Mouse (Mus musculus) ES-Bruce4 (cell line): ENCODE results near the gene Tnn. TPM values are rescaled to one million over a fixed set of nuclear protein-coding genes. Genes with fewer than 3 reads are reported as not detected.
A peak's percentile ranks its signal among the peaks of the same experiment; 100 is the strongest.

Experiments used
- H3K27ac ChIP-seq: 2 replicates; pipeline ENCODE4 v1.5.1; 2012; ENCODE audit warnings: low read length, inconsistent platforms; ENCODE audit not compliant: insufficient read depth
- H3K27me3 ChIP-seq: 2 replicates; pipeline ENCODE4 v1.6.1; 2012; ENCODE audit warnings: mild to moderate bottlenecking, low read length, inconsistent platforms; ENCODE audit not compliant: control insufficient read depth, poor library complexity, insufficient read depth, severe bottlenecking
- H3K36me3 ChIP-seq: 2 replicates; pipeline ENCODE4 v1.6.1; 2012; ENCODE audit warnings: inconsistent platforms, mild to moderate bottlenecking, low read length, moderate library complexity; ENCODE audit not compliant: control insufficient read depth, poor library complexity, insufficient read depth, severe bottlenecking
- H3K4me1 ChIP-seq: one replicate; pipeline ENCODE4 v1.8.1; 2011; ENCODE audit warnings: low read length; ENCODE audit not compliant: control insufficient read depth, insufficient read depth
- H3K4me3 ChIP-seq: 2 replicates; pipeline ENCODE4 v1.5.1; 2011; ENCODE audit warnings: low read depth, mild to moderate bottlenecking, low read length
- H3K9ac ChIP-seq: 2 replicates; pipeline ENCODE4 v1.6.1; 2012; ENCODE audit warnings: low read depth, mild to moderate bottlenecking, inconsistent platforms; ENCODE audit not compliant: poor library complexity, severe bottlenecking
- H3K9me3 ChIP-seq: replicated peaks from 2 replicates; pipeline ENCODE4 v1.6.1; 2012; ENCODE audit warnings: mild to moderate bottlenecking, low read length, inconsistent platforms; ENCODE audit not compliant: control insufficient read depth, poor library complexity, insufficient read depth, severe bottlenecking
- CTCF ChIP-seq: IDR thresholded peaks from one replicate; pipeline ENCODE4 v1.8.1; 2011; ENCODE audit warnings: low read depth, low read length
- EP300 ChIP-seq: IDR thresholded peaks from 2 replicates; pipeline ENCODE4 v1.6.1; 2011; ENCODE audit warnings: low read depth, low read length; ENCODE audit not compliant: insufficient read depth
- POLR2A ChIP-seq: IDR thresholded peaks from one replicate; pipeline ENCODE4 v1.8.1; 2011; ENCODE audit warnings: low read length; ENCODE audit not compliant: insufficient read depth
- polyA plus RNA-seq: library from polyadenylated mRNA; stranded (reverse); fragments of >200 nt; gene quantifications from 2 replicates; pipeline ENCODE4 v1.2.4, GENCODE M21; 2011; ENCODE audit warnings: low read depth; ENCODE audit not compliant: missing spikeins, insufficient read depth, insufficient read length

The Tnn gene
- polyA plus RNA-seq, 1 experiment, result not detected

DNA sequence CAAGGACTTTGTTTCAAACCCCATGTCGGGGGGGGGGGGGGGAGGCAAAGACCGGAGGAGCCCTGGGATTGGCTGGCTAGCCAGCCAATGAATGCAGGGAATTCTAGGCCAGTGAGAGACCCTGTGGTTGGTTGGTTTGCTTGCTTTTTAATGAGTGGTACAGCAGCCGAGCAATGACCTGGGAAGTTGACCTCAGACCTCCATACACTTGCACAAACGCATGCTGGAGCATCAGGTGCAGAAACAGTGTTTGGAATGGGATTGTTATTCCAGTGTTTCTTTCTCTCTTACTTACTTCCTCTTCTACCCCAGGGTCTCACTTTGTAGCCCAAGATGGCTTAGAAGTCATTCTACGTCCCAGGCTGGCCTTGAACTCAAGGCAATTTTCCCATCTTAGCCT is 13.2 kb upstream of the Tnn start:
- H3K36me3 ChIP-seq, result no peaks in the 10 kb centered on the region
- H3K27ac ChIP-seq, result no peak overlapping the region
- no peak for TF ChIP-seq POLR2A
- no peak overlapping the region for H3K4me3 ChIP-seq
- no peaks in the 10 kb centered on the region for H3K4me1 ChIP-seq
- H3K27me3 ChIP-seq, result no peaks in the 10 kb centered on the region
- H3K9me3 ChIP-seq, result no peaks in the 10 kb centered on the region
- no peak overlapping the region for H3K9ac ChIP-seq

DNA sequence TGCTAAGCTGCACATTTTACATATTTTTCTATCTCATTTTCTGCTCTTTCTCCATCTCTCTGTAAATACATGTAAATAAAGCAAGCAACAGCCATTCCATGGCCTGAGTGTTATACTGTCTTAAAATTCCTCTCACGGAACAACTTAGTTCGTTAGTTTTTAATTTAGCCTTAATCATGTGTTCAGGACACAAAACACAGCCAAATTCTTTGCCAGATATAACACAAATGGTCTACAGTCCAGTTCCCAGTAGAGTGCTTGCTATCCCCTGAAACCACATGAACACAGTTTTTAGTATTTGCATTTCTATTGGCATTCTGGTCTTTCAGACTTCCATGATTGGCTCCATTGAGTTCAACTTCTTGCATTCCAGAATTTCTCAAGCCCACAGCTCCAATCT is 4.8 kb upstream of the Tnn start:
- Histone ChIP-seq H3K9ac (no peak overlapping the region), H3K4me3 (no peak overlapping the region), H3K9me3 (no peaks in the 10 kb centered on the region), H3K4me1 (no peaks in the 10 kb centered on the region), H3K27ac (no peak overlapping the region), H3K27me3 (no peaks in the 10 kb centered on the region; the same call in 1 of the 2 replicates), H3K36me3 (no peaks in the 10 kb centered on the region)
- TF ChIP-seq CTCF (no peak), POLR2A (no peak), EP300 (no peak)

DNA sequence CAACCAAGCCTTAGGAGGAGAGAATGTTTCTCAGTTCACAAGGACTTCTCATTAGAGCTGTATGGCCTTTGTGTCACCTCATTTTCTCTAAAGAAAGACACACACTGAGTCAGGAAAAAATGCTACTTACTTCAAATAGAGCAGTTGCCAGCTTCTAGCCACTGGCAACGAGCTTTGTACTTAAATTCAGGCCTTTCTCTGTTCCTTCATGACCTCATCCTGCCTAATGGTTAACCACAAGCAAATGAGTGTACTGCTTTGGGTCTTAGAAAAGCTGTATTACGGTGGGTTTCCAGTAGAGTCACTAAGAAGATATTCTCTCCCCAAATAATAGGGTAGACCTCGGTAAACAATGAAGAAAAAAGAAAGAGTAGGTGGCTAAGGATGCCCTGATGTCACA is 2.7 kb downstream of the Tnn start:
- Histone ChIP-seq H3K4me3 (no peak overlapping the region), H3K27me3 (no peaks in the 10 kb centered on the region; the same call in 1 of the 2 replicates), H3K36me3 (no peaks in the 10 kb centered on the region), H3K9me3 (no peaks in the 10 kb centered on the region), H3K4me1 (no peaks in the 10 kb centered on the region), H3K27ac (no peak overlapping the region), H3K9ac (no peak overlapping the region)
- no peak for TF ChIP-seq POLR2A
- TF ChIP-seq EP300, result no peak
- no peak for TF ChIP-seq CTCF

DNA sequence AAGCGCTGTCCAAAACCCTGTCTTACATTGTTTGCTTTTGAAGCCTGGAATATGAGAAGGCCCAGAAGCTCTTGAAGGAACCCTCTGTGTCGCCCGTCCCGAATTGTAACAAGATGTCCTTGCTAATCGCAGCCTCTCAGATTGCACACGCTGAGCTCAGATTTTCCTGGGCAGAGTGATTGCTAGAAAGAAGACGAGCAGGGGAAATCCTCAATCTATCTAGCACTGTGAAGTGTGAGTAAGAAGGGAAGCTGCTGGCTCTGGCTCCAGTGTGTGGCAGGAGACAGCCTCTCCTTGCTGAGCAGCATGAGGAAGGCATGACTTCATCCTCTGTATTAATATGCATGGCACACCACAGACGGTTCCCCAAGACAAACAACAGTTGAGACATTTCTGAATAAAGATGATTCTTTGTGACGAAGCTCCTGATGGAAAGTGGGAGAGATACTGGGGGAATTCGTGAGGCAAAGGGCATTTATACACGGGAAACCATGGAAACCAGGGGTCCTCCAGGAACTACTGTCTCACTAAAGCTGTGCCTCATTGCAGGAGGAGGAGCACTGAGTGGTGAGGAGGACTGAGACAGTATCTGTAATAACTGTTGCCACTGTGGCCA is 4.0 kb downstream of the Tnn start:
- Histone ChIP-seq H3K27ac (no peak overlapping the region), H3K36me3 (no peaks in the 10 kb centered on the region)
- TF ChIP-seq POLR2A, result no peak
- no peak for TF ChIP-seq EP300
- TF ChIP-seq CTCF, result no peak

DNA sequence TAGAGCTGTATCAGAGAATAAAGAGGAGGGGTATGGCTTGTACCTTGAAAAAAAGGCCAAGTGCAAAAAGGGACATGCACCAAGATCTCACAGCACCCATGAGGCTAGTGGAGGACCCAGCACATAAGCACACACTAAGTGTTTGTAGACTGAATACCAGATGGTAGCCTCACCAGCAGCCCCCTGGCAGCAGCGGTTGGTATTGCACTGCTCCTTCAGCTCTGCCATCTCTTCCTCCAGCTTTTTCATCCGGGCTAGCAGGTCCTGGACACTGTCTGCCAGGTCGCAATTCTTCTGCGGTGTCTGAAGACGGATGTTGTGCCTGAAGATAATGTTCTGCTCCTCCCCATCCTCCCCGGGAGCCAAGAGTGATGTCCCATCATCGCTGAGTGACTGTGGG is 6.1 kb downstream of the Tnn start:
- TF ChIP-seq EP300, result no peak
- no peak for TF ChIP-seq POLR2A
- Histone ChIP-seq H3K4me3 (no peak overlapping the region), H3K9me3 (no peaks in the 10 kb centered on the region), H3K27me3 (no peaks in the 10 kb centered on the region), H3K9ac (no peak overlapping the region), H3K36me3 (no peaks in the 10 kb centered on the region), H3K27ac (no peak overlapping the region), H3K4me1 (peaks cover 3% of the 10 kb centered on the region)

More for the DNA sequence above, 4.0 kb downstream of the Tnn start:
- Histone ChIP-seq H3K9me3 (no peaks in the 10 kb centered on the region), H3K27me3 (no peaks in the 10 kb centered on the region; the same call in 1 of the 2 replicates), H3K4me3 (no peak overlapping the region), H3K9ac (no peak overlapping the region), H3K4me1 (no peaks in the 10 kb centered on the region)

DNA sequence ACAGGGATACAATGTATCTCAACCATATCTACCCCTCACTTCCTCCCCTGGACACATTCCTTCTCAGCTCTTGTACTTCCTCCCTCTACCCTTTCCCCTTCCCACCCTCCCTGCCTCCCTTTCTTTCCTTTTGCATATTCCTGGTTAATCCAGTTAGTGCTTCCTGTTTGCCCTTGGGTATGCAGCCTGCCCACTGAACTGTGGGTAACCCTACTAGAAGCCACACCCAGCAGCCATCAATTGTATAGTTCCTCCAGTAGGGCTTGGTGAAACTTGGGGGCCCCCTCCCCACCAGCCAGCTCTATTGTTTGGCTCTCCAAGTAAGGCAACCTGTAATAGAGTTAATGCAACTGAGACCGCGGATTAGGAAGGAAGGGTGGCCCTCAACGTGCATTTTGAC is 7.8 kb downstream of the Tnn start:
- Histone ChIP-seq H3K27ac (no peak overlapping the region), H3K36me3 (no peaks in the 10 kb centered on the region), H3K4me3 (peak overlapping the region; percentile 45), H3K27me3 (no peaks in the 10 kb centered on the region), H3K9ac (no peak overlapping the region), H3K4me1 (peaks cover 3% of the 10 kb centered on the region), H3K9me3 (no peaks in the 10 kb centered on the region)
- TF ChIP-seq EP300 (no peak), CTCF (no peak), POLR2A (no peak)
